Mouse (Mus musculus) hindbrain, postnatal 0 days (tissue): Measurements from ENCODE around the gene Prdx5. TPM values are rescaled to one million over a fixed set of nuclear protein-coding genes. Genes with fewer than 3 reads are reported as not detected.
"Not testable (repeated sequence)": the region's sequence is repeated elsewhere in the genome, so short reads cannot be mapped to it uniquely, and the experiment has no call there.

Experiments used
- ATAC-seq: fragments of 200-750 bp; cut with Nextera tagmentation; 2 replicates; pipeline ENCODE4 v1.8.0; 2017; ENCODE audit warnings: mild to moderate bottlenecking, moderate TSS enrichment, moderate library complexity
- DNase-seq: peaks from one replicate; pipeline ENCODE4 v3.0.0-alpha.2; 2015; ENCODE audit warnings: low spot score
- H3K27ac ChIP-seq: fragments of 300-500 bp; sonication (generic); 2 replicates; pipeline ENCODE4 v1.5.1; 2014; ENCODE audit warnings: mild to moderate bottlenecking
- H3K27me3 ChIP-seq: fragments of 300-500 bp; sonication (generic); 2 replicates; pipeline ENCODE4 v1.6.1; 2014; ENCODE audit warnings: low read length, mixed read lengths; ENCODE audit not compliant: insufficient read depth
- H3K36me3 ChIP-seq: fragments of 300-500 bp; sonication (generic); 2 replicates; pipeline ENCODE4 v1.6.1; 2014; ENCODE audit warnings: low read length, mixed read lengths; ENCODE audit not compliant: insufficient read depth
- H3K4me1 ChIP-seq: fragments of 300-500 bp; sonication (generic); 2 replicates; pipeline ENCODE4 v1.6.1; 2014; ENCODE audit warnings: antibody characterized with exemption, low read length, mixed read lengths; ENCODE audit not compliant: insufficient read depth
- H3K4me2 ChIP-seq: fragments of 300-500 bp; sonication (generic); 2 replicates; pipeline ENCODE4 v1.6.1; 2014; ENCODE audit warnings: low read depth, mild to moderate bottlenecking, low read length, moderate library complexity, mixed read lengths
- H3K4me3 ChIP-seq: fragments of 300-500 bp; sonication (generic); 2 replicates; pipeline ENCODE4 v1.5.1; 2014; ENCODE audit warnings: low read length
- H3K9ac ChIP-seq: fragments of 300-500 bp; sonication (generic); replicated peaks from 2 replicates; pipeline ENCODE4 v1.6.1; 2014; ENCODE audit warnings: mild to moderate bottlenecking, low read length, moderate library complexity, mixed read lengths
- H3K9me3 ChIP-seq: fragments of 300-500 bp; sonication (generic); 2 replicates; pipeline ENCODE4 v1.6.1; 2016; ENCODE audit warnings: low read length, mixed read lengths
- CTCF ChIP-seq: IDR thresholded peaks from 2 replicates; pipeline ENCODE4 v1.5.1; 2016; ENCODE audit warnings: antibody characterized with exemption, control low read depth, low read depth
- whole genome bisulfite sequencing: fragments of 180-500 bp; shearing (Covaris S2); extraction: QIAGEN DNeasy Blood & Tissue Kit; methylation state at CpG from one replicate; pipeline ENCODE4 v1.1.7; 2014; 5-methylcytosine and 5-hydroxymethylcytosine counted together
- polyA plus RNA-seq: library from polyadenylated mRNA; unstranded; fragments of >200 nt; fragmentation: Nextera tagmentation; extraction: Ambion mirVana; gene quantifications from 2 replicates; pipeline ENCODE4 v1.2.1, GENCODE M21; 2015
- total RNA-seq: library from RNA; depleted of rRNA; stranded (reverse); fragments of >200 nt; gene quantifications from 2 replicates; pipeline ENCODE4 v1.2.3, GENCODE M21; 2014

Gene Prdx5
- total and polyA plus RNA-seq, 2 experiments from 2014 or later, result 184 to 589 TPM

GRCm38 (mm10) chr19:6905498-6906159 is 4.3 kb downstream of the Prdx5 start:
- WGBS, result 96% methylated on average over 11 of the region's 11 CpGs
- no peak for ATAC-seq

DNA sequence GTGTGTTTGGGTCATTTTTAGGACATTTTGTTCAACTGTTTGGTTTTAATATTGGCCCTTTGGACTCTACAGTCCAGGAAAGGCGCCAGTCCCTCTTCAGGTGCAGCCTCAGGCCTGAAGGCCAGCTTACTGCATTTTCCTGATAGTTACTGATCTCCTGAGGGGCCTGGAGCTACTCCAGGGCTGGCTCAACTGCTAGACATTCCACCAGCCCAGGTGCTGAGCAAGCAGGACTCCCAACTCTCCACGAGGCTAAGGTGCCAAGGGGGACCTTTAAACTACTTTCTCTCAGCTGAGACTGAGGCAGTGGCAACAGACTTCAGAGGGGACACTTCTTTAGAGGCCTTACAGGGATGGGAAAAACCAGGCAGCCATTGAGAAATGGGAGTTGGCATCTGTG is 5.1 kb downstream of the Prdx5 start:
- Histone ChIP-seq H3K9me3 (no peaks in the 10 kb centered on the region), H3K27me3 (no peaks in the 10 kb centered on the region), H3K4me1 (peaks cover 6% of the 10 kb centered on the region; the same call in 1 of the 2 replicates), H3K27ac (no peak overlapping the region), H3K4me3 (no peak overlapping the region), H3K4me2 (no peak overlapping the region), H3K9ac (no peak overlapping the region), H3K36me3 (peaks cover 15% of the 10 kb centered on the region)
- no peak for DNase-seq
- no peak for TF ChIP-seq CTCF
- WGBS, result 84% methylated on average over 2 of the region's 2 CpGs
- no peak for ATAC-seq

More at GRCm38 (mm10) chr19:6905498-6906159, 4.3 kb downstream of the Prdx5 start:
- no peak overlapping the region for H3K4me2 ChIP-seq
- no peaks in the 10 kb centered on the region for H3K27me3 ChIP-seq
- DNase-seq, result no peak
- H3K9ac ChIP-seq, result no peak overlapping the region
- no peak for TF ChIP-seq CTCF
- H3K9me3 ChIP-seq, result no peaks in the 10 kb centered on the region
- no peak overlapping the region for H3K27ac ChIP-seq
- H3K4me1 ChIP-seq, result peaks cover 6% of the 10 kb centered on the region; the same call in 1 of the 2 replicates
- H3K4me3 ChIP-seq, result no peak overlapping the region
- peaks cover 15% of the 10 kb centered on the region for H3K36me3 ChIP-seq

GRCm38 (mm10) chr19:6903031-6903430 is 6.9 kb downstream of the Prdx5 start:
- ATAC-seq (no peak), DNase-seq (no peak)
- WGBS, result 100% methylated on average over 1 of the region's 1 CpGs
- peaks cover 15% of the 10 kb centered on the region for H3K36me3 ChIP-seq
- no peaks in the 10 kb centered on the region for H3K9me3 ChIP-seq
- H3K4me1 ChIP-seq, result peaks cover under 1% of the 10 kb centered on the region; the same call in 1 of the 2 replicates
- H3K27ac ChIP-seq, result no peak overlapping the region
- no peak overlapping the region for H3K9ac ChIP-seq
- H3K4me3 ChIP-seq, result no peak overlapping the region
- no peak for TF ChIP-seq CTCF
- no peak overlapping the region for H3K4me2 ChIP-seq
- H3K27me3 ChIP-seq, result no peaks in the 10 kb centered on the region

- no peak overlapping the region for H3K4me3 ChIP-seq
- no peak overlapping the region for H3K4me2 ChIP-seq
- no peaks in the 10 kb centered on the region for H3K4me1 ChIP-seq
- WGBS, result 84% methylated on average over 4 of the region's 4 CpGs
- no peak overlapping the region for H3K9ac ChIP-seq
- no peak for TF ChIP-seq CTCF
- H3K9me3 ChIP-seq, result no peaks in the 10 kb centered on the region
- DNase-seq (no peak), ATAC-seq (no peak)
- H3K27me3 ChIP-seq, result no peaks in the 10 kb centered on the region
- no peak overlapping the region for H3K27ac ChIP-seq
- H3K36me3 ChIP-seq, result no peaks in the 10 kb centered on the region; the same call in 1 of the 2 replicates
Observed at GRCm38 (mm10) chr19:6899641-6900040, 10.3 kb downstream of the Prdx5 start.

DNA sequence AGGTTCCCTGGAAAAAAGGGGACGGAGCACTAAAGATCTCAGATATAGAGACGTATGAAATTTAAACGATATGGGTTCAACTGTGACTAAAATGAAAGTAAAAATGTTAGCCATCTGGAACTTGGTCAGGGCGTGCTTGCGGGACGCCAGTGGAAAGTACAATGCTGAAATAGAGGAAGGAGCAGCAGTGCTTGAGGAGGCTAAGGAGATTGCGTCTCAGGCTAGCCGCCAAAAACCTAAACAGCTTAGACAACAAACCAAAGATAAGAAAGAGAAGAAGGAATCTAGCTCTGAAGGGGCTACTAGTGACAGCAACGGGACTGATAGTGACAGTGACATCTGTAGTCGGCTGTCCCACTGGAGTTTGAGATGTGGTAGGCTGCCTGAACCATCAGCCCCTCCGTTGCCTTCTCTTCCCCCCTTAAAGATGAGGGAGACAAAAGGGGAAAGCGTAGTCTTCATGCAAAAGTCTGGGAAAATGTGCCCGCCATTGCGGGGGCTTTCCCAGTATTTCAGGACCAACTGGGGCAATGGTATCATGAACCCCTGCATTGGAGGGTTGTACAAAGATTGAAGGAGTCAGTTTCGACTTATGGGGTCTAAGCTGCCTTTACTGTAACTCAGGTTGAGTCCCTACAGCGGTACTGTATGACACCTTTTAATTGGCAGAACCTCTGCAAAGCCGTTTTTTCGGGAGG is 14.1 kb downstream of the Prdx5 start:
- not testable (repeated sequence) for H3K4me2 ChIP-seq, H3K4me3 ChIP-seq, H3K4me1 ChIP-seq, ATAC-seq, H3K36me3 ChIP-seq, H3K27me3 ChIP-seq, H3K27ac ChIP-seq, H3K9ac ChIP-seq, DNase-seq, H3K9me3 ChIP-seq
- 93% methylated on average over 18 of the region's 18 CpGs for WGBS

DNA sequence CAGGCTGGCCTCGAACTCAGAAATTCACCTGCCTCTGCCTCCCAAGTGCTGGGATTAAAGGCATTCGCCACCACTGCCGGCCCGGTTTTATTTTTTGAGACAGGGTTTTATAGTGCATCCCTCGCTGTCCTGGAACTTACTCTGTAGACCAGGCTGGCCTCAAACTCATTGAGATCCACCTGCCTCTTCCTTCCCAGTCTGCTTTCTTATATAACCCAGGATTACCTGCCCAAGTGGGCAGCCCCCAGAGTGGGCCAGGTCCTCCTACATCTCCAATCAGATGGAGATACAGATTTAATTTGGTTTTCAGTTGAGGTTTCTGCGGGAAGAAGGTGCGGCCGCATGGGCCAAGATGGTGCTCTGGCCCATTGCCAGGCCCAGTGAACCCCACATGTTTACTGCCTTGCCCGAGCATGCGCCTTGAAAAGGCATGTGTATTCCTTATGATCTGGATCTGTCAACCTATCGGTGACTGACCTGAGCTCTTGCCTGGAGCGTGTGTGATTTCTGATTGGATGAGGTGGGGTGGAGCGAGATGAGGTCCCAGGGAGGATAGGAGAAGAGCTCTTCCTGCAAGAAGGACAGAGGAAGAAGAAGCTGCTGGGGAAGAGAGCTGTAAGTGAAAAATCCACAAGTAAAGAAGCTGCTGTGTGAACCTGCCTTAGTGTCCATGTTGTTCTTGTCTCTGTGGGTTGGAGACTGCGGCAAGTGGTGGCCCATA is 16.0 kb downstream of the Prdx5 start:
- H3K4me3 ChIP-seq, result no peak overlapping the region
- no peak for TF ChIP-seq CTCF
- ATAC-seq (no peak), DNase-seq (no peak)
- no peaks in the 10 kb centered on the region for H3K9me3 ChIP-seq
- H3K4me2 ChIP-seq, result no peak overlapping the region
- WGBS, result 94% methylated on average over 14 of the region's 14 CpGs
- H3K27me3 ChIP-seq, result no peaks in the 10 kb centered on the region
- H3K27ac ChIP-seq, result no peak overlapping the region
- H3K4me1 ChIP-seq, result no peaks in the 10 kb centered on the region
- no peak overlapping the region for H3K9ac ChIP-seq
- no peaks in the 10 kb centered on the region for H3K36me3 ChIP-seq
